ENCODE assay signal across 10 mouse cellular contexts in the genomic region with DNA sequence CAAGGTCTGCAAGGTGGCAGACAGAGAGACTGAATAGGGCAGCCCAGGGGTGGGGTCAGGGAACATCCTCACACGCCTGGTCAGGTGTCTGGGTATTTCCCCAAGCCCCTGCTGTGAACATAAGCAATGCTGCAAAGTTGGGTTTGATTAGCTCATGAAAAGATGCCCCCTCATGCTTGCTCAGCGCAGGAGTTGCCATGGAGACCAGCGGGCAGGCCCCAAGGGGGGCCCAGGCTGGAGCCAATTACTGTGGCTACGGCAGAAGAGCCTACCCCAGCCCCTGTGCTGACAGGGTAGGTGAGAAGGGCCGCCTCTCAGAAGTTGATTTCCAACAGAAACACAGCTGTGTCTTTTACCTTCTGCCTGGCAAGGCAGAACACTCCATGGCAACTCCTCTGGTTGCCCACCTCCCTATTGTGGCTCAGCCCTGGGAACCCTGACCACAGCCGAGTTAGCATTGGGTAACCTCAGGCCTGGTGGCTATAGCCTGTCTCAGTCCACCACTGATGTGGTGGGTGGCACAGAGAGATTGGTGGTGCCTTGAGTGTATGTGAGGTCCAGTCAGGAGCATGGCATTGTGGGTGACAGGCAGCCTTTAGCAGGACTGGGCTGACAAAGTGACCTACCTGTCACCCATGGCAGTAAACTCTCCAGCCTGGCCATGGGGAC. TPM values are rescaled to one million over a fixed set of nuclear protein-coding genes. Genes with fewer than 3 reads are reported as not detected.
A peak's percentile ranks its signal among the peaks of the same experiment; 100 is the strongest.
DNase-seq lines count a peak whose midpoint lies in the region; ATAC-seq lines count a peak whose summit lies in the region.
"Had no signal": no experiment of that assay in that cellular context is flagged by ENCODE, and none has a peak within 500 bp of the region (broad histone marks: within the 10 kb centered on the region; RNA-seq: fewer than 3 reads in every experiment).

No protein-coding gene starts in this region.

- peaks cover 74% of the 10 kb centered on the region for H3K4me1 ChIP-seq in hindbrain, embryonic 12.5 days
- H3K4me1 ChIP-seq in midbrain, embryonic 16.5 days (ENCODE audit: control insufficient read depth, insufficient read depth, low read length) = peaks cover 49% of the 10 kb centered on the region
- 0 out of 2 replicates have a peak, but pooled peaks cover 6% of the 10 kb centered on the region for H3K4me1 ChIP-seq in intestine, embryonic 15.5 days (replicated peaks)

- DNase-seq in layer of hippocampus, adult 9-11 months = peak; percentile 61
- DNase-seq in layer of hippocampus, adult 8-10 months (ENCODE audit: low spot score in 2 of 2) = no peak
- DNase-seq in embryo, embryonic 9.5 days (ENCODE audit: extremely low spot score) = peak; percentile 29
- no peak for DNase-seq in urinary bladder, adult 2 months (ENCODE audit: low spot score)
- DNase-seq in adrenal gland, postnatal 4 days (ENCODE audit: low spot score in 2 of 2) = no peak

- WGBS in hindbrain, embryonic 12.5 days = 7% methylated on average over 6 of the region's 6 CpGs
- 2% methylated on average over 6 of the region's 6 CpGs for WGBS in midbrain, embryonic 16.5 days
- whole genome bisulfite sequencing in intestine, embryonic 15.5 days = 33% methylated on average over 6 of the region's 6 CpGs

- H3K27me3 ChIP-seq in hindbrain, embryonic 12.5 days = peaks cover 3% of the 10 kb centered on the region
- H3K27me3 ChIP-seq in midbrain, embryonic 16.5 days (ENCODE audit: control insufficient read depth, insufficient read depth, low read depth, low read length) = no peaks in the 10 kb centered on the region
- H3K27me3 ChIP-seq in intestine, embryonic 15.5 days (replicated peaks) = no peaks in the 10 kb centered on the region

- no peaks in the 10 kb centered on the region for H3K9me3 ChIP-seq in hindbrain, embryonic 12.5 days (replicated peaks)
- H3K9me3 ChIP-seq in midbrain, embryonic 16.5 days (replicated peaks; ENCODE audit: control insufficient read depth, low read length, poor library complexity, severe bottlenecking) = no peaks in the 10 kb centered on the region
- H3K9me3 ChIP-seq in intestine, embryonic 15.5 days = no peaks in the 10 kb centered on the region

- ATAC-seq in hindbrain, embryonic 12.5 days (ENCODE audit: low FRiP score) = peak; percentile 90
- peak; percentile 87 for ATAC-seq in midbrain, embryonic 16.5 days
- ATAC-seq in intestine, embryonic 15.5 days = no peak

- no peak overlapping the region for H3K4me3 ChIP-seq in hindbrain, embryonic 12.5 days
- H3K4me3 ChIP-seq in midbrain, embryonic 16.5 days (ENCODE audit: low read depth, low read length) = no peak overlapping the region
- no peak overlapping the region for H3K4me3 ChIP-seq in intestine, embryonic 15.5 days (replicated peaks)
- H3K4me3 ChIP-seq: myocyte had no signal

- H3K36me3 ChIP-seq in hindbrain, embryonic 12.5 days = peaks cover 13% of the 10 kb centered on the region
- peaks cover 14% of the 10 kb centered on the region for H3K36me3 ChIP-seq in midbrain, embryonic 16.5 days (ENCODE audit: control insufficient read depth, insufficient read depth, low read length)
- H3K36me3 ChIP-seq in intestine, embryonic 15.5 days = no peaks in the 10 kb centered on the region

- H3K9ac ChIP-seq in hindbrain, embryonic 12.5 days = no peak overlapping the region
- 0 out of 2 replicates have a peak overlapping the region, but pooled peaks have one; percentile 11 for H3K9ac ChIP-seq in midbrain, embryonic 16.5 days (ENCODE audit: low read depth, low read length)
- no peak overlapping the region for H3K9ac ChIP-seq in intestine, embryonic 15.5 days

- 0 out of 2 replicates have a peak overlapping the region, but pooled peaks have one; percentile 3 for H3K4me2 ChIP-seq in hindbrain, embryonic 12.5 days (replicated peaks)
- H3K4me2 ChIP-seq in midbrain, embryonic 16.5 days (ENCODE audit: low read length) = peak overlapping the region; percentile 22; the same call in 1 of the 2 replicates
- H3K4me2 ChIP-seq in intestine, embryonic 15.5 days (replicated peaks) = no peak overlapping the region

- H3K27ac ChIP-seq in hindbrain, embryonic 12.5 days = peak overlapping the region; percentile 79
- H3K27ac ChIP-seq in midbrain, embryonic 16.5 days (ENCODE audit: low read length) = peak overlapping the region; percentile 72
- no peak overlapping the region for H3K27ac ChIP-seq in intestine, embryonic 15.5 days

RNA-seq across cellular contexts. Expression of a gene that starts 20.9 kb away (rescaled TPM):
- total RNA-seq in layer of hippocampus, adult 8-10 months (2022) = 10 to 100 TPM; 96.1 to 98.8 (median 97.6) TPM
- polyA plus RNA-seq in hindbrain, embryonic 12.5 days (2016; fragmentation: Nextera tagmentation; extraction: Ambion mirVana) = 7.8 and 8.0 TPM in 2 replicates
- 26.6 and 29.7 TPM in 2 replicates for polyA plus RNA-seq in midbrain, embryonic 16.5 days (2015; fragmentation: Nextera tagmentation; extraction: Ambion mirVana)
- 4.3 and 4.9 TPM in 2 replicates for polyA plus RNA-seq in urinary bladder, adult 2 months (2012; rRNA removed)
- polyA plus RNA-seq in intestine, embryonic 15.5 days (2015; fragmentation: Nextera tagmentation; extraction: Ambion mirVana) = 4.1 and 4.7 TPM in 2 replicates
- total RNA-seq in adrenal gland, postnatal 4 days (2021) = under 1 TPM; 0.98 to 0.99 TPM
- total RNA-seq: liver, adult 2 months had no signal
- polyA plus RNA-seq: liver, adult 2 months had no signal

RNA-seq across cellular contexts. Expression of a gene that starts 58.3 kb away (rescaled TPM):
- total RNA-seq in layer of hippocampus, adult 8-10 months (2022) = 10 to 100 TPM; 39.8 to 45.6 (median 40.5) TPM
- polyA plus RNA-seq in hindbrain, embryonic 12.5 days (2016; fragmentation: Nextera tagmentation; extraction: Ambion mirVana) = 5.9 and 7.0 TPM in 2 replicates
- 3.6 and 4.1 TPM in 2 replicates for polyA plus RNA-seq in midbrain, embryonic 16.5 days (2015; fragmentation: Nextera tagmentation; extraction: Ambion mirVana)
- 35.2 and 40.6 TPM in 2 replicates for polyA plus RNA-seq in urinary bladder, adult 2 months (2012; rRNA removed)
- polyA plus RNA-seq in intestine, embryonic 15.5 days (2015; fragmentation: Nextera tagmentation; extraction: Ambion mirVana) = 15.0 and 19.9 TPM in 2 replicates
- 10 to 100 TPM; 13.8 to 19.0 TPM for total RNA-seq in adrenal gland, postnatal 4 days (2021)

Comparison
In these comparisons a context has a peak if more than half of its experiments do, and no peak if none do; other contexts are left out.
1. DNase-seq: peak in layer of hippocampus, adult 9-11 months (single experiment) and embryo, embryonic 9.5 days (single experiment); none in layer of hippocampus, adult 8-10 months (0 of 2), urinary bladder, adult 2 months (single experiment) and adrenal gland, postnatal 4 days (0 of 2).